Mouse (Mus musculus) limb, embryonic 14.5 days (tissue): Measurements from ENCODE around the gene Cab39l. TPM values are rescaled to one million over a fixed set of nuclear protein-coding genes. Genes with fewer than 3 reads are reported as not detected.
"Not testable (repeated sequence)": the region's sequence is repeated elsewhere in the genome, so short reads cannot be mapped to it uniquely, and the experiment has no call there.

ENCODE experiments used
- ATAC-seq: fragments of 200-750 bp; cut with Nextera tagmentation; 2 replicates; pipeline ENCODE4 v1.8.0; 2017; ENCODE audit warnings: low read depth, moderate number of reproducible peaks, moderate TSS enrichment; ENCODE audit not compliant: low FRiP score
- DNase-seq: peaks from one replicate; pipeline ENCODE4 v3.0.0-alpha.2; 2015; ENCODE audit warnings: low spot score
- H3K27ac ChIP-seq: fragments of 300-500 bp; sonication (generic); replicated peaks from 2 replicates; pipeline ENCODE4 v1.5.1; 2014; ENCODE audit warnings: low read depth, mild to moderate bottlenecking, low read length, moderate library complexity, mixed read lengths
- H3K27me3 ChIP-seq: fragments of 300-500 bp; sonication (generic); 2 replicates; pipeline ENCODE4 v1.6.1; 2014; ENCODE audit warnings: low read length, mixed read lengths; ENCODE audit not compliant: control insufficient read depth, insufficient read depth
- H3K36me3 ChIP-seq: fragments of 300-500 bp; sonication (generic); 2 replicates; pipeline ENCODE4 v1.6.1; 2014; ENCODE audit warnings: mild to moderate bottlenecking, low read length, moderate library complexity, mixed read lengths; ENCODE audit not compliant: control insufficient read depth, insufficient read depth
- H3K4me1 ChIP-seq: fragments of 300-500 bp; sonication (generic); 2 replicates; pipeline ENCODE4 v1.6.1; 2014; ENCODE audit warnings: antibody characterized with exemption, low read length, mixed read lengths; ENCODE audit not compliant: control insufficient read depth, insufficient read depth
- H3K4me2 ChIP-seq: fragments of 300-500 bp; sonication (generic); replicated peaks from 2 replicates; pipeline ENCODE4 v1.6.1; 2014; ENCODE audit warnings: low read depth, mild to moderate bottlenecking, low read length, moderate library complexity; ENCODE audit not compliant: severe bottlenecking
- H3K4me3 ChIP-seq: fragments of 300-500 bp; sonication (generic); replicated peaks from 2 replicates; pipeline ENCODE4 v1.5.1; 2014; ENCODE audit warnings: low read length
- H3K9ac ChIP-seq: fragments of 300-500 bp; sonication (generic); 2 replicates; pipeline ENCODE4 v1.6.1; 2014; ENCODE audit warnings: mild to moderate bottlenecking, low read depth, low read length, moderate library complexity; ENCODE audit not compliant: severe bottlenecking
- H3K9me3 ChIP-seq: fragments of 300-500 bp; sonication (generic); 2 replicates; pipeline ENCODE4 v1.6.1; 2016; ENCODE audit warnings: low read length; ENCODE audit not compliant: control insufficient read depth
- POLR2A ChIP-seq: fragments of 200-500 bp; IDR thresholded peaks from 2 replicates; pipeline ENCODE4 v1.8.0; 2012; ENCODE audit warnings: inconsistent platforms, mild to moderate bottlenecking, moderate library complexity, borderline replicate concordance; ENCODE audit not compliant: insufficient read depth, insufficient read length; ENCODE audit errors: extremely low read depth
- WGBS: fragments of 180-500 bp; shearing (Covaris S2); extraction: QIAGEN DNeasy Blood & Tissue Kit; methylation state at CpG from one replicate; pipeline ENCODE4 v1.1.7; 2014; 5-methylcytosine and 5-hydroxymethylcytosine counted together
- polyA plus RNA-seq, 2 experiments: library from polyadenylated mRNA; depleted of rRNA in 1 of 2; stranded (reverse) in 1 of 2; unstranded in 1 of 2; fragments of >200 nt; fragmentation: Nextera tagmentation in 1 of 2; extraction: Ambion mirVana in 1 of 2; gene quantifications; 2 replicates each; pipeline versions ENCODE4 v1.2.1 to v1.2.3; 2012 to 2014

Gene Cab39l
- 13.7 and 17.4 TPM in 2 replicates for polyA plus RNA-seq (2012; rRNA removed)
- polyA plus RNA-seq (2014; fragmentation: Nextera tagmentation; extraction: Ambion mirVana), result 40.3 and 41.4 TPM in 2 replicates

- Histone ChIP-seq H3K9me3 (no peaks in the 10 kb centered on the region), H3K36me3 (no peaks in the 10 kb centered on the region), H3K27ac (peak within 1 kb of the TSS; percentile 75), H3K4me2 (peak within 1 kb of the TSS; percentile 66), H3K4me1 (peaks cover 4% of the 10 kb centered on the region; the same call in 1 of the 2 replicates), H3K27me3 (no peaks in the 10 kb centered on the region), H3K4me3 (peak within 1 kb of the TSS; percentile 72), H3K9ac (peak within 1 kb of the TSS; percentile 80)
- ATAC-seq (peak; percentile 99), DNase-seq (peak; percentile 92)
- TF ChIP-seq POLR2A, result peak; percentile 93; the same call in 1 of the 2 replicates
- WGBS, result under 1% methylated on average over 64 of the region's 66 CpGs
Measured at GRCm38 (mm10) chr14:59440558-59441471, at the start of gene Cab39l, which contains the start of gene Setdb2. Cab39l (plus strand) TSS chr14:59440972. Setdb2 (minus strand) TSS chr14:59440884.

- no peak within 1 kb of the TSS for H3K9ac ChIP-seq
- no peak within 1 kb of the TSS for H3K4me3 ChIP-seq
- no peaks in the 10 kb centered on the region for H3K4me1 ChIP-seq
- DNase-seq (no peak), ATAC-seq (no peak)
- no peaks in the 10 kb centered on the region for H3K9me3 ChIP-seq
- no peak within 1 kb of the TSS for H3K4me2 ChIP-seq
- H3K27me3 ChIP-seq, result no peaks in the 10 kb centered on the region
- H3K36me3 ChIP-seq, result no peaks in the 10 kb centered on the region
- H3K27ac ChIP-seq, result no peak within 1 kb of the TSS
- TF ChIP-seq POLR2A, result no peak
- 92% methylated on average over 3 of the region's 3 CpGs for WGBS
Measured at GRCm38 (mm10) chr14:59395281-59395680, 45.5 kb upstream of the Cab39l start, which contains the start of gene Phf11c. Phf11c (minus strand) TSS chr14:59395381.

GRCm38 (mm10) chr14:59396999-59397398 is 43.8 kb upstream of the Cab39l start:
- no peak for TF ChIP-seq POLR2A
- no peak overlapping the region for H3K4me3 ChIP-seq
- no peaks in the 10 kb centered on the region for H3K36me3 ChIP-seq
- ATAC-seq (no peak), DNase-seq (no peak)
- H3K4me1 ChIP-seq, result no peaks in the 10 kb centered on the region
- no peak overlapping the region for H3K27ac ChIP-seq
- H3K9ac ChIP-seq, result no peak overlapping the region
- H3K9me3 ChIP-seq, result no peaks in the 10 kb centered on the region
- no peaks in the 10 kb centered on the region for H3K27me3 ChIP-seq
- H3K4me2 ChIP-seq, result no peak overlapping the region
- WGBS, result 78% methylated on average over 2 of the region's 2 CpGs

GRCm38 (mm10) chr14:59414979-59415378 is 25.8 kb upstream of the Cab39l start:
- not testable (repeated sequence) for DNase-seq, H3K4me1 ChIP-seq, H3K27ac ChIP-seq, H3K4me2 ChIP-seq, H3K27me3 ChIP-seq, H3K9ac ChIP-seq, ATAC-seq, H3K9me3 ChIP-seq, H3K4me3 ChIP-seq
- peaks cover 20% of the 10 kb centered on the region; the same call in 1 of the 2 replicates for H3K36me3 ChIP-seq
- 96% methylated on average over 2 of the region's 2 CpGs for WGBS

- 84% methylated on average over 4 of the region's 4 CpGs for WGBS
- DNase-seq (no peak), ATAC-seq (no peak)
- Histone ChIP-seq H3K4me3 (no peak overlapping the region), H3K27me3 (no peaks in the 10 kb centered on the region), H3K36me3 (peaks cover 19% of the 10 kb centered on the region; the same call in 1 of the 2 replicates), H3K9me3 (no peaks in the 10 kb centered on the region), H3K4me2 (no peak overlapping the region), H3K27ac (no peak overlapping the region), H3K9ac (no peak overlapping the region), H3K4me1 (no peaks in the 10 kb centered on the region)
- TF ChIP-seq POLR2A, result no peak
Measured at GRCm38 (mm10) chr14:59418171-59418570, 22.6 kb upstream of the Cab39l start.
